Mouse (Mus musculus) midbrain, embryonic 14.5 days (tissue): ENCODE results near the gene Slc38a2. TPM values are rescaled to one million over a fixed set of nuclear protein-coding genes. Genes with fewer than 3 reads are reported as not detected.

Experiments used
- ATAC-seq: fragments of 200-750 bp; cut with Nextera tagmentation; 2 replicates; pipeline ENCODE4 v1.8.0; 2017; ENCODE audit warnings: moderate number of reproducible peaks, moderate library complexity; ENCODE audit not compliant: low FRiP score, low TSS enrichment
- DNase-seq: peaks from one replicate; pipeline ENCODE4 v3.0.0-alpha.2; 2015
- H3K27ac ChIP-seq: fragments of 300-500 bp; sonication (generic); replicated peaks from 2 replicates; pipeline ENCODE4 v1.5.1; 2014; ENCODE audit warnings: mild to moderate bottlenecking, low read depth, low read length, moderate library complexity
- H3K27me3 ChIP-seq: fragments of 300-500 bp; sonication (generic); 2 replicates; pipeline ENCODE4 v1.6.1; 2014; ENCODE audit warnings: low read length, control low read depth, mixed read lengths; ENCODE audit not compliant: control insufficient read depth, insufficient read depth
- H3K36me3 ChIP-seq: fragments of 300-500 bp; sonication (generic); 2 replicates; pipeline ENCODE4 v1.6.1; 2014; ENCODE audit warnings: low read length, control low read depth; ENCODE audit not compliant: control insufficient read depth, insufficient read depth
- H3K4me1 ChIP-seq: fragments of 300-500 bp; sonication (generic); 2 replicates; pipeline ENCODE4 v1.6.1; 2014; ENCODE audit warnings: mild to moderate bottlenecking, antibody characterized with exemption, low read length, control low read depth; ENCODE audit not compliant: control insufficient read depth, insufficient read depth
- H3K4me2 ChIP-seq: fragments of 300-500 bp; sonication (generic); 2 replicates; pipeline ENCODE4 v1.6.1; 2014; ENCODE audit warnings: mild to moderate bottlenecking, low read length, moderate library complexity
- H3K4me3 ChIP-seq: fragments of 300-500 bp; sonication (generic); replicated peaks from 2 replicates; pipeline ENCODE4 v1.5.1; 2014; ENCODE audit warnings: low read depth, low read length
- H3K9ac ChIP-seq: fragments of 300-500 bp; sonication (generic); replicated peaks from 2 replicates; pipeline ENCODE4 v1.6.1; 2014; ENCODE audit warnings: mild to moderate bottlenecking, low read length, moderate library complexity
- H3K9me3 ChIP-seq: fragments of 300-500 bp; sonication (generic); 2 replicates; pipeline ENCODE4 v1.6.1; 2016; ENCODE audit warnings: low read length, control low read depth, mixed read lengths; ENCODE audit not compliant: control insufficient read depth
- WGBS: fragments of 180-500 bp; shearing (Covaris S2); extraction: QIAGEN DNeasy Blood & Tissue Kit; methylation state at CpG from one replicate; pipeline ENCODE4 v1.1.7; 2014; 5-methylcytosine and 5-hydroxymethylcytosine counted together
- polyA plus RNA-seq: library from polyadenylated mRNA; unstranded; fragments of >200 nt; fragmentation: Nextera tagmentation; extraction: Ambion mirVana; gene quantifications from 2 replicates; pipeline ENCODE4 v1.2.1, GENCODE M21; 2014

Slc38a2 gene
- polyA plus RNA-seq, 1 experiment from 2014 or later, result 159 TPM

DNA sequence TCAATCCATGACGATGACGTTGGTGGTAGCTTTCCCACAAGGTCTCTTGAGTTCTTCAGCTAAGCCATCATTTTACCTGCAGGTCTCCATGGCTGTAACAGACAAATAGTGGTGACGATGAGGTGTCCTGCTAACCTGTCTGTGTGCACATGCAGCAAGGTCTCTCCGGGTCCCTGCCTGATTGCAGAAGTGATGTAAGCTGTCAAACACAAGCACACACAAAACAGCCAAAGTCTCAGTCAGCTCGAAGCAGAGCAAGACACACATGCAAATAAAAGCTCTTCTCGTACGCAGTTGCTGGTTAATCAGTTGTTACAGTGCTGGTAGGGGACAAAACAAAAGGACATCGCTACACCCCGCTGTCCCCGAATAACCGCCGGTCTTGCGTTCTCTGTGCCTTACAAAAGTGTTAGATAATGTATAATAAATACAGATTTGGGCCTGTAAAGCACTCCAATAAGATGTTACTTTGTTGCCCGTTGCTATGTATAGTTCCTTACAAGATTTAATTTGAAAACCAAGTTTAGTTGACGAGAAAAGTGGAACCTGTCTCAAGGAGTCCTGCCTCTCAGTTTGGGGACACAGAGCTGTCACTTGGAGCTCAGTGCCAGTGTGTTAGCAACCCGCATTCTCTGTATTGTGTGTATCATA lies 43.2 kb upstream of the Slc38a2 start:
- no peaks in the 10 kb centered on the region for H3K27me3 ChIP-seq
- H3K4me2 ChIP-seq, result no peak overlapping the region
- no peaks in the 10 kb centered on the region for H3K36me3 ChIP-seq
- H3K9ac ChIP-seq, result no peak overlapping the region
- H3K4me1 ChIP-seq, result no peaks in the 10 kb centered on the region
- WGBS, result 82% methylated on average over 16 of the region's 16 CpGs
- H3K4me3 ChIP-seq, result no peak overlapping the region
- ATAC-seq, result no peak
- H3K27ac ChIP-seq, result no peak overlapping the region
- no peaks in the 10 kb centered on the region for H3K9me3 ChIP-seq
- no peak for DNase-seq

DNA sequence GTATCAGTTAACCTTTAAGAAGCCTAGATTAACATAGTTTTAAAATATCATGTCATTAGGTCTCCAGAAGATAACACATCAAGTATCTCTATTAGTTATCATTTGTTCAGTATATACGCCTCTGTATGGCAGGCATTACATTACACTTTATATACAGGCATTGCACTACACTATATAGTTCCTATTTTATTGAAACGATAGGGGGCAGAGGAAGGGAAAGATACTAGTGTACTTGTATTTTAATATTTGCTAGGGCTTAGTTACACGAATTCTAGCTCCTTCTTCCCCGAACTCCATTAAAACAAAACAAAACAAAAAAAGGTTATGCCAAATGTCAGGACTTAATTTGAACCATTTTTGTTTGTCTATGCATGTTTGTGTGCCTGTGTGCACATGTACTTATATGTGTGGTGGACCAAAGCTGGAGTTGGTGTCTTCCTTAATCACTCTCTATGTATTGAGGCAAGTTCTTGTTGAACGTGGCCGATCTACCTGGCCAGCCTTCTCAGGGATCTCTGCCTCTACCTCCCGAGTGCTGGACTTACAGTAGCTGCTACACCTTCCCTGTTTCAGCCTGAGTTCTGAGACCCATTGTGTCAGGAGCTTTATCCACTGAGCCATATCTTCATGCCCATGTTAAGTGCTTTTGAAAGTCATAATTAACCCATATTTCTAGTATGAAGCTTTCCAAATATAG lies 41.5 kb upstream of the Slc38a2 start:
- Histone ChIP-seq H3K4me2 (no peak overlapping the region), H3K4me1 (no peaks in the 10 kb centered on the region), H3K27me3 (no peaks in the 10 kb centered on the region), H3K9me3 (no peaks in the 10 kb centered on the region), H3K9ac (no peak overlapping the region), H3K27ac (no peak overlapping the region), H3K4me3 (no peak overlapping the region), H3K36me3 (no peaks in the 10 kb centered on the region)
- ATAC-seq (no peak), DNase-seq (no peak)
- 91% methylated on average over 7 of the region's 7 CpGs for WGBS

DNA sequence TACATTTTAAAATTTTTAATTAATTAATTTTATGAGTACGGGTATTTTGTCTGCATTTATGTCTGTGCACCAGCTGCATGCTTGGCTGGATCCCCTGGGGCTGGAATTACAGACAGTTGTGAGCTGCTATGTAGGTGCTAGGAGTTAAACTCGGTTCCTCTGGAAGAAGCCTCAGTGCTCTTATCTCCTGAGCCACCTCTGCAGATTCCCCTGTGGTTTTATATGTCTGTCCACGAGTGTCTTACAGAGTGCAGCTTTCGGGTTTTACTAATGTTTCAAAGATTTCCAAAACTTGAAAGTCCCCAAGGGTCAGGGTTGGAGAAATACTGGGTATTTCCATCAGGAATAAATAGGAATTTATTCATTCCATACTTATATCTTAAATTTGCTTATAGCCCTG lies 40.6 kb upstream of the Slc38a2 start:
- Histone ChIP-seq H3K27ac (no peak overlapping the region), H3K9me3 (no peaks in the 10 kb centered on the region), H3K4me1 (no peaks in the 10 kb centered on the region), H3K27me3 (no peaks in the 10 kb centered on the region), H3K4me3 (no peak overlapping the region), H3K4me2 (no peak overlapping the region), H3K36me3 (no peaks in the 10 kb centered on the region), H3K9ac (no peak overlapping the region)
- ATAC-seq (no peak), DNase-seq (no peak)
- 84% methylated on average over 4 of the region's 4 CpGs for WGBS

DNA sequence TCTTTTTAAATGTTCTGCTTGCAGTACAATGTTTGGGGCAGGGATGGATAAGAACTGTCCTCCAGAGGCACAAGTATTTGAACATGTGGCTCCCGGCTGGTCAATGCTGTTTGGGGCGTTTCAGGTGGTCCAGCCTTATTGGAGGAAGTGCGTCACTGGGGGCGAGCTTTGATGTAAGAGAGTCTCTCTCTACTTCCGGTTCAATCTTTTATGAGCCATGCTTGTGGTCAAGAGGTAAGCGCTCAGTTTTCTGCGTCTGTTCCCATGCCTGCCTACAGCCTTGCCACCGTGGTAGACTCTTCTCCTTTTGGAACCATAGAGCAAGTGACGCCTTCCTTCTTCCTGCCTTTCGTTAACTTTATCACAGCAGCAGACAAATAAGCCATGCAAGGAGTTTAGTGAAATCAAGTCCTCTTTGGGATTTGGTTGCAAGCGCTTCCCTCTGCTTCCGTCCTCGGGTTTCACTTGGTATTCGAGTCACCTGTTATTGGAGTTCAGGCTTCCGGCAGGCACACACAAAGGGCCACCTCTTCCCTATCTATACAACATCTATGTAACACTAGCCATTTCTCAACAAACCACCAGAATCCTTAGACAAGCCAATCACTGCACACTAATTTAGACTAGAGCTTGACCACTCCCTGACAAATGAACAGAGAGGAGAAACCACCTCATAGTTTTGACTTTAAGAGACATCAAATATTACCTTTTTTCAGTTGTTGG lies 37.3 kb upstream of the Slc38a2 start:
- no peak for ATAC-seq
- H3K27me3 ChIP-seq, result no peaks in the 10 kb centered on the region
- no peak overlapping the region for H3K4me2 ChIP-seq
- no peak for DNase-seq
- H3K4me3 ChIP-seq, result no peak overlapping the region
- H3K9ac ChIP-seq, result no peak overlapping the region
- WGBS, result 91% methylated on average over 15 of the region's 15 CpGs
- no peaks in the 10 kb centered on the region for H3K36me3 ChIP-seq
- H3K9me3 ChIP-seq, result no peaks in the 10 kb centered on the region
- H3K27ac ChIP-seq, result no peak overlapping the region
- no peaks in the 10 kb centered on the region for H3K4me1 ChIP-seq

DNA sequence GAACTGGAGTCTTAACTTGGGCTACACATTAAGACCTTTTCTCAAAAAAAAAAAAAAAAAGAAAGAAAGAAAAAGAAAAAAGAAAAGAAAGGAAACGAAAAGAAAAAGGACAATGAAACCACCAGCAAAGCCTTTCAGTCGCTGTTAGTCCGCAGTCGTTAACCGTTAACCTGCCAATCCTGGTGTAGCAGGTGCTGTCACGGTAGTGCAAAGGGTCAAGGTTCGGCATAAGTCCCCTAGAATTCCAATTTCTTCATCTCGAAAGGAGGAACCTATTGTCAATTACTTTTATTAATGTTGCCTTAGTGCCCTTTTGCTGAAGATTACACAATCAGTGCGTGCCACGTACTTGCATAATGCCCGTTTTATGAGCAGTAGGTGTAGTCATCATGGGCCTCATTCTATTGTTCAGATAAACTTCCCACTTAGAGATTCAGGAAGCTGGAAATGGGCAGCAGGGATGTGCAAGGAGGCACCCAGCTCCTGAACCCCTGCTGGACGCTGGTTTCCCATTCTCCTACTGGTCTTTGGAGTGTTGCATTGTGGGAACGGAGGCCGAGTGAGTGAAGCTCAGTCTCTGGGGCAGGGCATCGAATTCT lies 36.1 kb upstream of the Slc38a2 start:
- ATAC-seq, result no peak
- Histone ChIP-seq H3K4me3 (no peak overlapping the region), H3K36me3 (no peaks in the 10 kb centered on the region), H3K9me3 (no peaks in the 10 kb centered on the region), H3K27me3 (no peaks in the 10 kb centered on the region), H3K4me1 (no peaks in the 10 kb centered on the region), H3K9ac (no peak overlapping the region), H3K27ac (no peak overlapping the region), H3K4me2 (no peak overlapping the region)
- no peak for DNase-seq
- WGBS, result 87% methylated on average over 15 of the region's 15 CpGs

DNA sequence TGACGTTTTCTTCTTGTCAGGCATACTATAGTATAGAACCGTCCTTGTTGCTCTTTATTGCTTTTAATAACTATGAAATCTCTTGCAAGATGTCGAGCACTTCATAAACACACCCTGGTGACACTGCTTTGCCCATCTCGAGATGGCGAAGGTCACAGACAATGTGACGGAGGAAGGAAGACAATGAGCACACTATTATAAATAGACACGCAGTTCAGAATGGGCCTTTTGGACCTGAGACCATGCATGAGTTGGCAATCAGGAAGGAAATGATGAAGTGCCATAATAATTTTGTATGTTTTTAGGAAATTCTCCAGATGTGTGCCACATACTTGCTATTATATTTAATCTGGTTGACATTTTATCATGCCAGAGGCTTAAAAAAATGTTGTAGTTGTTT lies 34.9 kb upstream of the Slc38a2 start:
- 82% methylated on average over 7 of the region's 7 CpGs for WGBS
- Histone ChIP-seq H3K27ac (no peak overlapping the region), H3K4me1 (no peaks in the 10 kb centered on the region), H3K9me3 (no peaks in the 10 kb centered on the region), H3K27me3 (no peaks in the 10 kb centered on the region), H3K9ac (no peak overlapping the region), H3K36me3 (no peaks in the 10 kb centered on the region), H3K4me2 (no peak overlapping the region), H3K4me3 (no peak overlapping the region)
- DNase-seq (no peak), ATAC-seq (no peak)

DNA sequence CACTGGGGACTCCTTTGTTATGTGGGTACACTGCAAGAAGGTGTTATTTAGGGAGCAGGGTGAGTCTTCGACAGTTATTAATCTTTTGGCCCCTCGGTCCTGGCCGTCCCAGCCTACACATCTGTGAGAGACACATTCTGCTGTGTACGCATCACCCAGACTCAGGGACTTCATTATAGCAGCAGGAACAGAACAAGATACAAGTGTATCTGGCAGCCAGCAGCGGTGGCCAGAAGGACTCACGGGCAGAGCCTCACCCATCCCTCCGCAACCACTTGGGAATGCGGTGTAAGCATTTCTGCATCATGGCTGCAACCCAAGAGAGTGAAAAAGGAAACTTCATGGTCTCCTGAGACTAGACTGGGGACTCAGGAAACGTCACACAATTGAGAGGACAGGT lies 30.9 kb upstream of the Slc38a2 start:
- Histone ChIP-seq H3K9me3 (no peaks in the 10 kb centered on the region), H3K27ac (no peak overlapping the region), H3K4me1 (no peaks in the 10 kb centered on the region), H3K4me2 (no peak overlapping the region), H3K9ac (no peak overlapping the region), H3K27me3 (no peaks in the 10 kb centered on the region), H3K4me3 (no peak overlapping the region), H3K36me3 (no peaks in the 10 kb centered on the region)
- no peak for DNase-seq
- WGBS, result 89% methylated on average over 9 of the region's 9 CpGs
- ATAC-seq, result no peak

DNA sequence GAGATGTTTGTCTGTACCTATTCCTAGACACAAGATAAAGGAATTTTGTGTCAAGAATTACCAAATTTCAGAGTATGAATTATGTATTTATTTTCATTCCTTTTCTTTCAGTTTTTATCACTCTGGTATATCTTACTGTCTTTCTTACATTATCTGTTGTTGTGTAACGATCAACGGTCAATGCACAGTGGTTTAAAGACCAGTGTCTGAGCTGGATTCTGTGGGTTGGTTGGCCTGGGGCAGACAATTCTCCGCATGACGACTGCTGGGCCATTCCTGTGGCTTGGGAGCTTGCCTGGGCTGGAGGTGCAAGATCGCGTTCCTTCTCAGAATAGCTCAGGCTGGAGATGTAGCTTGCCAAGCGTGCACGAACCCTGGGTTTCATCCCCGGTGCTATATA lies 30.3 kb upstream of the Slc38a2 start:
- no peak for ATAC-seq
- 95% methylated on average over 9 of the region's 9 CpGs for WGBS

More for the DNA sequence above, 30.3 kb upstream of the Slc38a2 start:
- Histone ChIP-seq H3K27me3 (no peaks in the 10 kb centered on the region), H3K9me3 (no peaks in the 10 kb centered on the region), H3K27ac (no peak overlapping the region), H3K4me1 (0 out of 2 replicates have a peak, but pooled peaks cover 3% of the 10 kb centered on the region), H3K9ac (no peak overlapping the region), H3K4me3 (no peak overlapping the region), H3K36me3 (no peaks in the 10 kb centered on the region), H3K4me2 (no peak overlapping the region)
- DNase-seq, result no peak
